Mouse (Mus musculus): Measurements from ENCODE around the gene Gm4881.
A peak's percentile ranks its signal among the peaks of the same experiment; 100 is the strongest.

Gene Gm4881

DNA sequence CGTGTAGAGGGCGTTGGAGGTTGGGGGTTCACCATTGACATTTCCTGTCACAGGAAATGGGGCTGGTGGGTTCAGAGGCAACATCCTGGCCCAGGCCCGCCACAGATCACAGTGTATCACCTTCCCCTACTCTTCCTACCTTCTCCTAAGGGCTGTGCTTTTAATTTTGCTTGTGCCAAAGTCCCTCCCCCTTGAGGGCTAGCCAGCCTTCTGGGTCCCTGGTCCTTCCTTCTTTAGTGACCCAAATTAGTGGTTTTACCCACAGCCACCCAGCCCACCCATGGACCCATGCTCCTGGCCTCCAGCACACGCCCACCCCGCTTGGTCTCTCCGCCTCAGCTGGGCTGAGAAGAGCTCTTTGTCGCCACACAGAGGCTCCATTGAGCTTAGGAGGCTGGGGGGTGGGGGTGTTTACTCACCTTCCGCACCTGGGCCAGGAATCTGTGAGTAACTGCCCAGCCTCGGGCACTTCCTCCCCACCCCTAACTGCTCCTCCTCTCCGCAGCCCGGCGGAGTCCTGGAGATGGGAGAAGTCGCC, 37.0 kb downstream of the Gm4881 start:
- Histone ChIP-seq H3K4me3 (replicated peaks; ENCODE audit: low read length) (peak overlapping the region; percentile 71), H3K27me3 (ENCODE audit: insufficient read depth, low read length) (no peaks in the 10 kb centered on the region), H3K4me1 (replicated peaks; ENCODE audit: low read depth, low read length) (peaks cover 72% of the 10 kb centered on the region), H3K36me3 (ENCODE audit: insufficient read depth, low read length) (peaks cover 45% of the 10 kb centered on the region), H3K9me3 (ENCODE audit: low read length) (no peaks in the 10 kb centered on the region)
- TF ChIP-seq NANOG (IDR thresholded peaks at IDR 0.05; ENCODE audit: borderline replicate concordance, low read length) (no peak), CTCF (conservative IDR thresholded peaks at IDR 0.05; ENCODE audit: low read length) (no peak), POU5F1 (IDR thresholded peaks at IDR 0.05; ENCODE audit: borderline replicate concordance, low read length) (no peak)

DNA sequence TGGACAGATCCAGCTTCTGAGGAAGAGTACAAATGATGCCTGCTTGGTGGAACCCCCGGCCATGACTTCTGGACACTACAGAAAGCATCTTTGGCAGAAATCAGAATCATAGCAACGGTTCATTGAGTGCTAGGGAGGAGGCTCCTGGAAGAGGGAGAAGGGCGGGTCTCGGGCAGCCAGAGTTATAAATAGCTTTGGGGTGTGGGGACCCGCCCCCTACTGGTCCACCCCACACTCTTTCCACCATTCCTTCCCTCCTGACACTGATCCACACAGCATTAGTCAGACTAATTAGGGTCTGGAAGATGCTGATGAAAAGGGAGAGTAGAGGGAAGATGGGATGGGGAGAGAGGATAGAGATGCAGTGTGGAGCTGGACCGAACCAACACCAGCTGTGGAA, 37.7 kb downstream of the Gm4881 start:
- peaks cover 72% of the 10 kb centered on the region for H3K4me1 ChIP-seq (replicated peaks; ENCODE audit: low read depth, low read length)
- no peaks in the 10 kb centered on the region for H3K9me3 ChIP-seq (ENCODE audit: low read length)
- H3K27me3 ChIP-seq (ENCODE audit: insufficient read depth, low read length) = no peaks in the 10 kb centered on the region
- TF ChIP-seq CTCF (conservative IDR thresholded peaks at IDR 0.05; ENCODE audit: low read length) = peak; percentile 8; the same call in 1 of the 2 replicates
- no peak for TF ChIP-seq POU5F1 (IDR thresholded peaks at IDR 0.05; ENCODE audit: borderline replicate concordance, low read length)
- no peak for TF ChIP-seq NANOG (IDR thresholded peaks at IDR 0.05; ENCODE audit: borderline replicate concordance, low read length)
- H3K36me3 ChIP-seq (ENCODE audit: insufficient read depth, low read length) = peaks cover 38% of the 10 kb centered on the region
- H3K4me3 ChIP-seq (replicated peaks; ENCODE audit: low read length) = peak overlapping the region; percentile 71

GRCm38 (mm10) chr7:24904936-24905335, 39.4 kb downstream of the Gm4881 start:
- peak overlapping the region; percentile 88 for H3K4me3 ChIP-seq (replicated peaks; ENCODE audit: low read length)
- peaks cover 78% of the 10 kb centered on the region for H3K4me1 ChIP-seq (replicated peaks; ENCODE audit: low read depth, low read length)
- no peak for TF ChIP-seq NANOG (IDR thresholded peaks at IDR 0.05; ENCODE audit: borderline replicate concordance, low read length)
- peak; percentile 49 for TF ChIP-seq CTCF (conservative IDR thresholded peaks at IDR 0.05; ENCODE audit: low read length)
- no peaks in the 10 kb centered on the region for H3K9me3 ChIP-seq (ENCODE audit: low read length)
- peaks cover 23% of the 10 kb centered on the region for H3K36me3 ChIP-seq (ENCODE audit: insufficient read depth, low read length)
- H3K27me3 ChIP-seq (ENCODE audit: insufficient read depth, low read length) = no peaks in the 10 kb centered on the region

- TF ChIP-seq NANOG (IDR thresholded peaks at IDR 0.05; ENCODE audit: borderline replicate concordance, low read length) = no peak
- no peak for TF ChIP-seq POU5F1 (IDR thresholded peaks at IDR 0.05; ENCODE audit: borderline replicate concordance, low read length)
- no peak for TF ChIP-seq CTCF (conservative IDR thresholded peaks at IDR 0.05; ENCODE audit: low read length)
- Histone ChIP-seq H3K4me3 (replicated peaks; ENCODE audit: low read length) (peak overlapping the region; percentile 88), H3K36me3 (ENCODE audit: insufficient read depth, low read length) (peaks cover 14% of the 10 kb centered on the region)
Observed at GRCm38 (mm10) chr7:24904070-24904483, 40.2 kb downstream of the Gm4881 start.

GRCm38 (mm10) chr7:24903444-24903825, 40.9 kb downstream of the Gm4881 start:
- H3K9me3 ChIP-seq (ENCODE audit: low read length) = no peaks in the 10 kb centered on the region
- H3K36me3 ChIP-seq (ENCODE audit: insufficient read depth, low read length) = peaks cover 8% of the 10 kb centered on the region
- peak overlapping the region; percentile 88 for H3K4me3 ChIP-seq (replicated peaks; ENCODE audit: low read length)
- H3K4me1 ChIP-seq (replicated peaks; ENCODE audit: low read depth, low read length) = peaks cover 83% of the 10 kb centered on the region
- no peaks in the 10 kb centered on the region for H3K27me3 ChIP-seq (ENCODE audit: insufficient read depth, low read length)
- TF ChIP-seq NANOG (IDR thresholded peaks at IDR 0.05; ENCODE audit: borderline replicate concordance, low read length) (no peak), CTCF (conservative IDR thresholded peaks at IDR 0.05; ENCODE audit: low read length) (no peak), POU5F1 (IDR thresholded peaks at IDR 0.05; ENCODE audit: borderline replicate concordance, low read length) (no peak)

More at GRCm38 (mm10) chr7:24904070-24904483, 40.2 kb downstream of the Gm4881 start:
- peaks cover 83% of the 10 kb centered on the region for H3K4me1 ChIP-seq (replicated peaks; ENCODE audit: low read depth, low read length)
- no peaks in the 10 kb centered on the region for H3K9me3 ChIP-seq (ENCODE audit: low read length)
- H3K27me3 ChIP-seq (ENCODE audit: insufficient read depth, low read length) = no peaks in the 10 kb centered on the region

- H3K27me3 ChIP-seq (ENCODE audit: insufficient read depth, low read length) = no peaks in the 10 kb centered on the region
- TF ChIP-seq POU5F1 (IDR thresholded peaks at IDR 0.05; ENCODE audit: borderline replicate concordance, low read length) (no peak), NANOG (IDR thresholded peaks at IDR 0.05; ENCODE audit: borderline replicate concordance, low read length) (no peak), CTCF (conservative IDR thresholded peaks at IDR 0.05; ENCODE audit: low read length) (no peak)
Observed at GRCm38 (mm10) chr7:24902630-24903443, 41.5 kb downstream of the Gm4881 start, which contains the start of gene Arhgef1. Gene Arhgef1, plus strand, starts transcription at chr7:24902912.

GRCm38 (mm10) chr7:24902264-24902629, 42.0 kb downstream of the Gm4881 start:
- TF ChIP-seq NANOG (IDR thresholded peaks at IDR 0.05; ENCODE audit: borderline replicate concordance, low read length) (no peak), POU5F1 (IDR thresholded peaks at IDR 0.05; ENCODE audit: borderline replicate concordance, low read length) (no peak), CTCF (conservative IDR thresholded peaks at IDR 0.05; ENCODE audit: low read length) (no peak)
- Histone ChIP-seq H3K4me1 (replicated peaks; ENCODE audit: low read depth, low read length) (peaks cover 83% of the 10 kb centered on the region), H3K9me3 (ENCODE audit: low read length) (no peaks in the 10 kb centered on the region), H3K4me3 (replicated peaks; ENCODE audit: low read length) (peak overlapping the region; percentile 88), H3K36me3 (ENCODE audit: insufficient read depth, low read length) (no peaks in the 10 kb centered on the region), H3K27me3 (ENCODE audit: insufficient read depth, low read length) (no peaks in the 10 kb centered on the region)

More at GRCm38 (mm10) chr7:24902630-24903443, 41.5 kb downstream of the Gm4881 start, which contains the start of gene Arhgef1:
- H3K36me3 ChIP-seq (ENCODE audit: insufficient read depth, low read length) = peaks cover 2% of the 10 kb centered on the region
- H3K4me1 ChIP-seq (replicated peaks; ENCODE audit: low read depth, low read length) = peaks cover 83% of the 10 kb centered on the region
- peak within 1 kb of the TSS; percentile 88 for H3K4me3 ChIP-seq (replicated peaks; ENCODE audit: low read length)
- H3K9me3 ChIP-seq (ENCODE audit: low read length) = no peaks in the 10 kb centered on the region

- peaks cover 83% of the 10 kb centered on the region for H3K4me1 ChIP-seq (replicated peaks; ENCODE audit: low read depth, low read length)
Observed at GRCm38 (mm10) chr7:24901842-24902241, 42.5 kb downstream of the Gm4881 start.

More at GRCm38 (mm10) chr7:24901842-24902241, 42.5 kb downstream of the Gm4881 start:
- no peaks in the 10 kb centered on the region for H3K9me3 ChIP-seq (ENCODE audit: low read length)
- no peaks in the 10 kb centered on the region for H3K36me3 ChIP-seq (ENCODE audit: insufficient read depth, low read length)
- H3K27me3 ChIP-seq (ENCODE audit: insufficient read depth, low read length) = no peaks in the 10 kb centered on the region
- TF ChIP-seq NANOG (IDR thresholded peaks at IDR 0.05; ENCODE audit: borderline replicate concordance, low read length) (no peak), POU5F1 (IDR thresholded peaks at IDR 0.05; ENCODE audit: borderline replicate concordance, low read length) (no peak), CTCF (conservative IDR thresholded peaks at IDR 0.05; ENCODE audit: low read length) (no peak)
- H3K4me3 ChIP-seq (replicated peaks; ENCODE audit: low read length) = peak overlapping the region; percentile 88; the same call in 1 of the 2 replicates

All from E14TG2a.4 (cell line).